Mouse (Mus musculus) cerebellum, adult 2 months (tissue): Measurements from ENCODE around the gene Nsd2.

ENCODE experiments used
- CTCF ChIP-seq: fragments of 200-500 bp; IDR thresholded peaks from 2 replicates; pipeline ENCODE4 v1.5.1; 2011; ENCODE audit warnings: low read depth, mild to moderate bottlenecking, control low read depth, low read length, moderate library complexity, borderline replicate concordance; ENCODE audit not compliant: insufficient read depth
- POLR2A ChIP-seq: fragments of 200-500 bp; IDR thresholded peaks from 2 replicates; pipeline ENCODE4 v1.6.1; 2011; ENCODE audit warnings: low read length, control low read depth, borderline replicate concordance; ENCODE audit not compliant: insufficient read depth

DNA sequence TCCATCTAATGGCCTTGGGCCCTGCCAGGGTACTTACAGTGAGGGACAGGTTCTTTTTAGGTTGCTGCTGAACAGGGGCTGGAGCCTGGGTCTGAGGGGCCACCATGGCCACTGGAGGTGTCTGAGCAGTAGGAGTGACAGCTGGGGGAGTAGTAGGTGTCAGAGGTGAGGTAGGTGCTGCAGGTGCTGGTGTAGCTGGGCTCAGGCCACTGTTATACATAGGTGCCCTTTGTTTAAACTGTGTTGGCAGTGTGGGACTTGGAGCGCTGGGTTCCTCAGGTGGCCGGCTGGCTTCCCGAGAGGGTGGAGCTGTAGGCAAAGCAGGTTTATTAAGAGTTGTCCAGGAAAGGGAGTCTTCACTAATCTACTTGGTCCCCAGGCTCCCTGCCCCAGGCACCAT is 78.7 kb downstream of the Nsd2 start:
- TF ChIP-seq CTCF (no peak), POLR2A (no peak)
